ENCODE assay signal across 10 mouse cellular contexts in the genomic region with DNA sequence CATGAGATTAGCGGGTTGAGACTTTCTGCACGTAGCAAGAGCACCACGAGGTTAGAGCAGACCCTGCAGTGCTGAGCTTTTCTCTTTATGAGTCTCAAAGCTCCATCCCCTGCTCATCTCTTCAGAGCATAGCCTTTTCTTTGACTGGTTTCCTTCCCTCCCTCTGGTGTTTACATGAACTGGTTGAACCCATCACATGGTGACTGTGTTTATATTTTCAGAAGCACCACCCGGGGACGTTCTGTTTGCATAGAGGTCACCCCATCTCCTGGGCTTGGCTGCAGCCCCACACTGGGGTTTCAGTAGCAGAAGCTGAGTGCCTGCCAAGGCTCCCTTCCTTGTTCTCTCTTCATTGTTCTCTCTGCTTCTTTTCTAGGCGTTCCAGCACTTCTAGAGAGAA. TPM values are rescaled to one million over a fixed set of nuclear protein-coding genes. Genes with fewer than 3 reads are reported as not detected.
DNase-seq lines count a peak whose midpoint lies in the region; ATAC-seq and TF ChIP-seq lines count a peak whose summit lies in the region.
"Had no signal": no experiment of that assay in that cellular context is flagged by ENCODE, and none has a peak within 500 bp of the region (broad histone marks: within the 10 kb centered on the region; RNA-seq: fewer than 3 reads in every experiment).

No protein-coding gene starts in this region.

- no peaks in the 10 kb centered on the region for H3K9me3 ChIP-seq in forebrain, embryonic 15.5 days
- H3K9me3 ChIP-seq: midbrain, embryonic 12.5 days had no signal

- no peak overlapping the region for H3K4me3 ChIP-seq in gastrocnemius, adult 2 months
- H3K4me3 ChIP-seq in forebrain, embryonic 15.5 days, result no peak overlapping the region
- H3K4me3 ChIP-seq: left cerebral cortex, adult 2 months; midbrain, embryonic 12.5 days had no signal

- H3K4me1 ChIP-seq in forebrain, embryonic 15.5 days, result no peaks in the 10 kb centered on the region
- H3K4me1 ChIP-seq: midbrain, embryonic 12.5 days had no signal

- ATAC-seq in erythroid progenitor cell, adult 5-6 weeks (replicated peaks; ENCODE audit: low FRiP score, poor library complexity, severe bottlenecking), result no peak
- ATAC-seq in forebrain, embryonic 15.5 days (replicated peaks), result no peak

- H3K9ac ChIP-seq in forebrain, embryonic 15.5 days (replicated peaks), result no peak overlapping the region
- H3K9ac ChIP-seq: midbrain, embryonic 12.5 days had no signal

- DNase-seq in gastrocnemius, adult 2 months, result peak; percentile 26
- DNase-seq in gastrocnemius, postnatal 4 days (ENCODE audit: low spot score in 2 of 2), result no peak
- peak; percentile 26 to 44 for DNase-seq in urinary bladder, postnatal 36 days (ENCODE audit: low spot score in 2 of 2)
- DNase-seq in urinary bladder, postnatal 25 days (ENCODE audit: low spot score), result no peak
- DNase-seq in kidney, postnatal 36 days, result peak; percentile 42 to 70
- DNase-seq in yolk sac, embryonic 10.5 days (ENCODE audit: low spot score), result peak; percentile 15

- no peak for TF ChIP-seq CTCF in gastrocnemius, adult 2 months (IDR thresholded peaks at IDR 0.05)

- no peak overlapping the region for H3K4me2 ChIP-seq in forebrain, embryonic 15.5 days (replicated peaks)
- H3K4me2 ChIP-seq: midbrain, embryonic 12.5 days had no signal

- H3K36me3 ChIP-seq in forebrain, embryonic 15.5 days, result no peaks in the 10 kb centered on the region
- H3K36me3 ChIP-seq: midbrain, embryonic 12.5 days had no signal

- intact Hi-C loops in gastrocnemius, adult 2 months (cut with DNase I), result no loop called here

- no peaks in the 10 kb centered on the region for H3K27me3 ChIP-seq in forebrain, embryonic 15.5 days
- H3K27me3 ChIP-seq: midbrain, embryonic 12.5 days had no signal

- WGBS in forebrain, embryonic 15.5 days, result 71% methylated on average over 6 of the region's 6 CpGs

- no peak overlapping the region for H3K27ac ChIP-seq in gastrocnemius, adult 2 months
- no peak overlapping the region for H3K27ac ChIP-seq in forebrain, embryonic 15.5 days (replicated peaks)
- H3K27ac ChIP-seq: left cerebral cortex, adult 2 months; midbrain, embryonic 12.5 days had no signal

RNA-seq across cellular contexts. Expression of a gene that starts 40.1 kb away (rescaled TPM):
- 100 to 1,000 TPM; 248 to 267 TPM for total RNA-seq in gastrocnemius, adult 2 months (2021)
- total RNA-seq in gastrocnemius, postnatal 4 days (2021), result 100 to 1,000 TPM; 335 to 342 TPM
- total RNA-seq in erythroid progenitor cell, adult 5-6 weeks (2015; ENCODE audit: low replicate concordance), result 6.5 and 10.1 TPM in 2 replicates
- total RNA-seq in erythroid progenitor cell, adult 5-6 weeks (2017; ENCODE audit: low replicate concordance), result 4.6 and 4.7 TPM in 2 replicates
- polyA plus RNA-seq in forebrain, embryonic 15.5 days (2015; fragmentation: Nextera tagmentation; extraction: Ambion mirVana), result 22.0 and 24.4 TPM in 2 replicates

Comparison
In these comparisons a context has a peak if more than half of its experiments do, and no peak if none do; other contexts are left out.
1. DNase-seq: peak in gastrocnemius, adult 2 months (single experiment), urinary bladder, postnatal 36 days (2 of 2), kidney, postnatal 36 days (2 of 2) and yolk sac, embryonic 10.5 days (single experiment); none in gastrocnemius, postnatal 4 days (0 of 2) and urinary bladder, postnatal 25 days (single experiment).
2. RNA of a gene that starts 40.1 kb away (total RNA-seq): 335 to 342 TPM in gastrocnemius, postnatal 4 days and 248 to 267 TPM in gastrocnemius, adult 2 months; 4.6 to 10.1 TPM in erythroid progenitor cell, adult 5-6 weeks; every median in the first group is over 10 times any median in the second.